Mouse (Mus musculus) c-Kit-negative CD71-positive TER-119-positive erythroid progenitor cells, embryonic 14.5 days (primary cell): ENCODE results near the gene Bcar1.

Experiments used
- DNase-seq: peaks from one replicate; pipeline ENCODE4 v3.0.0-alpha.2; 2013; ENCODE audit warnings: low read depth, low spot score

Gene Bcar1

DNA sequence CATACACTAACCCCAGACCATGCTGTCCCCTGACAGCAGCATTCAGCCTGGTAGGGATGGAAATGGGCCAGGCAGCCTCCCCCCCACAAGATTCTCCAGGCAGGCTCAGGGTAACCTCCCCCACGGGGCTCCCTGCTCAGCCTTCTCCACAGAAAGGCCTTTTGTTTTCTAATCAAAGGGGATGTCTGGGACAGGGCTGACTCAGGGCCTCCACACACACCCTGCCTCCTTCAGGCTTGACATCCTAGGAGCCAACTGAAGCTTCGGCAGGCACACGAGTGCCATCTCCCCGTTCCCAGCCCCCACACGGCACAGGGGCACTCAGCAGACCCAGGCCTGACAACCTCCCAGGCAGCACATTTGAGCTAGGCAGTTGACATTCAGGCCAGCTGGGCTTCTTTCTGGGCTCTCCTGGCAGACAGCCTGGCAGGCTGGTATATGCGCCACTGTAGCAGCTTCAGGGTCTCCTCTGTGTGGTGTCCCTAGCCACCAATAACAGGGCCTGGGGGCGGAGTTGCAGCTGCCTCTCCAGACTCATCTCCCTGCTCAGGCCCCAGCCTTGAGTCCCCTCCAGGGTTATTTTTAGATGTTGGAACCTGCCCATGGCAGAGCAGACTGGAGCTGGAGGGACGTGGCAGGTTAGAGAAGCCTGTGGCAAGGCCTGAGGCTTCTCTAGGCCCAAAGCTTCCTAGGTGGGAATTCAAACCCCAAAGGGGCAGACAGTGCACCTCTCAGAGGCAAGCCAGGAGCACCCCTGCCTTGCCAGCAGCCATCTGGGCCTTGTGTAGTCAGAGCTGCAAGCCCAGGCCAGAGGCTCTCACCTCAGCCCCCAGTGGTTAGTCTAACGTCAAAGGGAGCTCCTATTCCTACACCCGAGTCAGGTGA, 26.8 kb downstream of the Bcar1 start:
- no peak for DNase-seq

- no peak for DNase-seq
Observed at GRCm38 (mm10) chr8:111715514-111715913, 28.1 kb downstream of the Bcar1 start.

GRCm38 (mm10) chr8:111714295-111714694, 29.3 kb downstream of the Bcar1 start:
- no peak for DNase-seq

GRCm38 (mm10) chr8:111713817-111714216, 29.8 kb downstream of the Bcar1 start:
- DNase-seq = no peak

- DNase-seq = no peak
Observed at GRCm38 (mm10) chr8:111713291-111713690, 30.3 kb downstream of the Bcar1 start.

GRCm38 (mm10) chr8:111712588-111712987, 31.0 kb downstream of the Bcar1 start:
- no peak for DNase-seq

- no peak for DNase-seq
Observed at GRCm38 (mm10) chr8:111712135-111712534, 31.5 kb downstream of the Bcar1 start.

DNA sequence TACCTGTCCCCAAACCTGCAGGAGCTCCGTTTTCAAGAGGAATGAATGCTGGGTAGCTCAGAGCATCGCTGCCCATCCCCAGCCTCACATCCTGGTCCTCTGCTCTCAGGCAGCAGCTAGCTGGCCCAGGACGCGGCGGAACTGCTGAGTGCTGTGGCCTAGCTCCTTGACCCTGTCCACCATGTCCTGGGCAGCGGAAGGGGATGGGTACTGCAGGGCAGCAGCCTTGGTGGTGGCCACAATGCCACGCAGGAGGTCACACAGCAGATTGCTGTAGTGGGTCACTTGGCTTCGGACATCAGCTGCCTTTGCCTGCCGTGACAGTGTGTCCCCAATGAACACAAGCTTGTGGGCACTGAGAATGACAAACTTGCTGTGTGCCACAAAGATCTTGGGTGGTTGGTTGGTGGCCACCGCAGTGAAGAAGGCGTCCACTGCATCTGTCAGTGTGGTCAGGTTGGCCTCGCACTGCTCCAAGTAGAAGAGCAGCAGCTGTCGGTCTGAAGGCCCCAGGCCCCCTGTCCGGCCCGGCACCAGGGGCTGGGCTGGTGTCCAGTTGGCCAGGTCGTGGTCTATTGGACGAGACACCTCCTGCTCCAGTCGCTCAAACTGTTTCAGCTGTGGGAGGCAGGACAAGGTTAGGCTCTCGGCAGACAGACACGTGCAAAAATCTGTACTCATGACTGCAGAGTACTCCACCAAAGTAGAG, 32.7 kb downstream of the Bcar1 start:
- DNase-seq = no peak

DNA sequence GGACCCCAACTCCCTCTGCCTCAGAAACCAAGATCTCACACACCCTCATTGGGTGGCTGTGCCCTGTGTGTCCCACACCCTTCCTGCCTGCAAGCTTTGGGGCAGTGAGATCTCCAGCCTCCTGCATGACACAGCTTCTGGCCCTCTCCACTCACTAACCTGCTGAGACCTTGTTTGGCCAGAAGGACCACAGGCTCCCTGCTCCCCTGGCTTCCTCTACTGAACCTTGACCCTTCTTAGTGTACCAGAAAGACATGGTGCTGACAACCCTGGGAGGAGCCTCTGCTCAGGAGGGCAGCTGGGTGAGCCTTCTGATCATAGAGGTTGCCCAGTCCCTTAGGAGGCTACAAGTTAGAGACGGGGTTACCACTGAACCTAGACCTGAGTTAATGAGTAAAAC, 34.4 kb downstream of the Bcar1 start:
- DNase-seq = no peak

GRCm38 (mm10) chr8:111708265-111708664, 35.3 kb downstream of the Bcar1 start:
- DNase-seq = no peak

DNA sequence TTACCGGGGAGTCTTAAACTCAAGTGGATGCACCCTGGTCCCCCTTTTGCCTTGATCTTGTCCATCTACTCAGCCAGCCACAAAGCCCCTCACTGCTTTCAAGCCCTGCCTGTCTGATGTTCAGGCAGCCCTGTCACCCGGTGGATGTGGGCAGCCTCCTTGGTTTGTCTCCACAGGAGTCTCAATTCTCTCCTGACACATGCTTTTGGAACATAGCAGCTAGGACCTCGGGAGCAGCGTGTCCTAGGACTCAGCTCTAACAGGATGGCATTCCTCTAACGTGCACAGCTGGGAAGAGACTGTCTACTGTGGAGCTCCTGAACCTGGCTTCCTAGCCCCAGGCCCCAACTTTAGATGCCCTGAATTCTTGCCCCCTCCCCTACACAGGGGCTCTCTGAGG, 37.9 kb downstream of the Bcar1 start:
- no peak for DNase-seq

- no peak for DNase-seq
Observed at GRCm38 (mm10) chr8:111705222-111705621, 38.4 kb downstream of the Bcar1 start.

DNA sequence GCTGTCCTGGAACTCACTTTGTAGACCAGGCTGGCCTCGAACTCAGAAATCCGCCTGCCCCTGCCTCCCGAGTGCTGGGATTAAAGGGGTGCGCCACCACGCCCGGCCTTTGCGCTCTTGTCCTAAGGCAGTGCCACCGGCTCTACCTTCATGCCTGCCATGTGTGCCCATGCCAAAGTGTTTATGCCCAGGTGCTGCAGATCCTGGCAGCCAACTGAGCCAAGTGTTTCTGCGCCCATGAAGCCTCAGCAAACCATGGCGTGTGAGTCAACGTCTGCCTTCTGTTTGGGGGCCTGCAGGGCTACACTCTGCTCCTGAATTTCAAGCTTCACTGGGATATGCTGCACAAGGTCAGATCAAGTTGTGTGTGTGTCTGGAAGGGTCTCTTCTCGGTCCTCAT, 39.0 kb downstream of the Bcar1 start:
- DNase-seq = no peak

GRCm38 (mm10) chr8:111701380-111701779, 42.2 kb downstream of the Bcar1 start:
- no peak for DNase-seq

- DNase-seq = no peak
Observed at GRCm38 (mm10) chr8:111700740-111701139, 42.9 kb downstream of the Bcar1 start.

GRCm38 (mm10) chr8:111700201-111700600, 43.4 kb downstream of the Bcar1 start:
- no peak for DNase-seq

GRCm38 (mm10) chr8:111699035-111699434, 44.6 kb downstream of the Bcar1 start:
- no peak for DNase-seq

DNA sequence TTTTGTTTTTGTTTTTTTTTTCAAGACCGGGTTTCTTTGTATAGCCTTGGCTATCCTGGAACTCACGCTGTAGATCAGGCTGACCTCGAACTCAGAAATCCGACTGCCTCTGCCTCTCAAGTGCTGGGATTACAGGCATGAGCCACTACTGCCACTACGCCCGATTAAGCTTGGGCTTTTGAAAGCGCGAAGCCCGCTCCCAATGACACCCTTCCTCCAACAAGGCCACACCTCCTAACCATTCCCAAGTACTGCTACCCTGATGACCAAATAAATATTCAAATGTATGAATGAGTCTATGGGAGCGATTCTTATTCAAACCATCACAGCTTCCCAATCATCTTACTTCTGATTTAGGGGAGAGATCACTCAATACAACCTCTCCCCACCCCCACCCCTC, 46.0 kb downstream of the Bcar1 start:
- DNase-seq = no peak

DNA sequence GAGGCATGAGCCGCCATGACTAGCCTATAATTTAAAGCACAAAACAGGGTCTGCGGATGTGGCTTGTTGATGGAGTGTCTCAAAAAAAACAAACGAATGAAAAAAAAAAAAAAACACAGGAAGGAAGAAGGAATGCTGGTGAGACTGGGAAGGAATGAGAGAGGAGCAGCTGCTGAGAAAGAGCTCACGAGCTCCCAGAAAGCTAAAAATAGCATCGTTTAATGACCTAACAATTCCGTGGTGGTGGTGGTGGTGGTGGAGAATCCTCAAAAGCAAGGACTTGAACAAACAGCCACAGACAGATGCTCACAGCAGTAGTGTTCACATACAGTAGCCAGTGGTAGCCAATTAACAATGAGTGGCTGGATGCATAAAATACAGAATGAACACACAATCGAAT, 48.2 kb downstream of the Bcar1 start:
- DNase-seq = no peak

DNA sequence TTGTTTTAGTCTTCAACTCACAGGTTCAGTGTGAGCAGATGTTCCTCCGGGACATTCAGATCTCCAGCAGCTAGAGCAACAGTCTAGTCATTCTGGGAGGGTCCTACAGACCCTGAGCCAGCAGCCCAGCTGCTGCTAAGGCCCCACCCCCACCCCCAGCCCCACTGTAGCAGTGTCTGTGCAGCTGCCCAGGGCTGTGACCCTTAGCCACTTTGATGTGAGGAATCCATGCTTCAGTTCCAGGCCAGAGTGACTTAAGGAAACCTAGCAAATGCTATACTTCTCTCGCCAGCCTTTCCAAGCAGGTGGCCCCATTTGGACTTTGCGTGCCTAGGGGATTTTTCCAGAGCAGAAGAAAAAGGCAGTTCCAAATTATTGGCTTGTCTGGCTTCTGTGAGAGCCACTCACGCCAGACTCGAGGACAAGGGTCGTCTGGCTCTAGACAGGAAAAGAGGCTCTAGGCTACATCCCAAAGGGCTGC, 50.3 kb downstream of the Bcar1 start:
- DNase-seq = no peak

DNA sequence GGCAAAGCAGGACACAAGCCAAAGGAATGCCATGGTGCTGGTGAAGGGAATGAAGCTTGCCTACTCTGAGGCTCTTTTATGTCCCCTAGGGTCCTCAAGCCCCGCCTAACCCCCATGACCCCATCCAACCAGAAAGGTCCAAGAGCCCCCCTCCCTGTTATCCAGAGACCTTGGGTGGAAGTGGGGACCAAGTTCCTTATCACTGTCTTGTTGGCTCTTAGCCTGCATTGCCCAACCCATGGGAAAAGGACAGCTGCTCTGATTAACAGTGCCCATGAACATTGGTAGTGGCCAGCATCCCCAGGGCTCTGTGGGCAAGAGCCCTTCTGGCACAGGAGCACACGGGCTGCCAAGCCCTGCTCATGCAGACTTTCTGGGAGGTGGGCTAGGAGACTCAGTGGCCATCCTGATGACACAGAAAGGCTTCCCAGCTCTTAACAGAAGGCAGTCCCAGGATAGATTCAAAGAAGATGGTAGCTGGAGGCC, 52.6 kb downstream of the Bcar1 start, which contains the start of gene Ctrb1:
Gene Ctrb1 (minus strand): TSS at position 51 of the 486 bp plus-strand sequence.
- no peak for DNase-seq

DNA sequence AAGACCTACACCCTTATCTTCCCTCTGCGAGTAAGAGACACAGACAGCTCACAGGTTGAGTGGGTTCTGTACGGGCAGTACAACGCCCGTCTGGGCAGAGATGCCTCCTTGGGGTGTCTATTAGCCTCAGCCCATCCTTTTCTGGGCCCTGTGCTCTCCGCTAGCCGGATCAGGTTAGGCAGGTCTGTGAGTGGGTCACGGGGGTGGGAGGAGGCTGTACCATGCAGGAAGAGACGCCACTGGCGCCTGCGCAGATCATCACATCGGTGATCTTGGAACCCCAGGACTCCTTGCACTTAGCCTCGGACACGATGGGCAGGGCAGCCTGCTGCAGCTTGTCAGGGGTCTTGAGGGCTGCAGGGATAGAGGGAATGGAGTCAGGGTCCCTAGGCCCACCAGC, 56.7 kb downstream of the Bcar1 start:
- DNase-seq = no peak

GRCm38 (mm10) chr8:111682521-111682920, 61.1 kb downstream of the Bcar1 start:
- DNase-seq = no peak
